Mouse (Mus musculus): Measurements from ENCODE around the gene Slc1a2.

DNA sequence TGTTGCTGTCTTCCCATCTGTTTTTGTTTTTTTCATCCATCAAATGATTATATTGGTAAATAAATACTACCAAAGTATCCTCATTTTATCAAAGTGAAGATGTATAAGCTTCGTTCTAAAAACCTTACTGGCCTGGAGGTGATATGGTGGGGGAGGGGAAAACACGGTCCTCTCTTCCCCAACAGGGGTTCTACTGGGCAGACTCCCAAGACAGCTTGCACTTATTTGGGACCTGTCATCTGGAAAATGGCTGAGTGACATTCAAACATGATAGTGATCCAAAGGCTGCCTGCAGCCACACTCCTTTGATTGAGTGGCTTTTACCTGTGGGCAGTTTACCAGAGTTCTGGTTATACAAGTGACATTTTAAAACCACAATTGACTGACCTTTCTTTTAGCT, 76.6 kb downstream of the Slc1a2 start:
- no peak for TF ChIP-seq POLR2A (IDR thresholded peaks at IDR 0.05; ENCODE audit: extremely low read depth, insufficient read depth, low read length)
- TF ChIP-seq CTCF (IDR thresholded peaks at IDR 0.05; ENCODE audit: low read depth, low read length), result no peak

Measured in liver, adult 2 months (tissue).